Mouse (Mus musculus): ENCODE data around the gene Cox5a.

DNA sequence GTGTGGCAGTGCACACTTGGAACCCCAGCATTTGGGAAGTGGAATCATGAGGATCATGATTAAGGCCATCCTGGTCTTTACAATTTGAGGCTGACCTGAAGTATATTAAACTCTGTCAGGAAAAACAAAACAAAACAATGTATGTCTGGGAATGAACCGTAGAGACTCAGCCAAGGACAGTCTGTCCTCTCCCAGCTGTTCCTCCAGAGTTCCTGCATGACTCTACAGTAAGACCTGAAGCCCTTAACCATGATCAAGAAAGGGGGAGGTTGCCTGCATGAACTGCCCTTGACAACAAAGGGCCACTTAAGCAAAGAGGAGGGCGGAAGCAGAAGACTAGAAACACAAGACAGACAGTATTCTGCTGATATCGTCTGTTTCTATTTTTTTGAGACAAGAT is 54.5 kb downstream of the Cox5a start:
- TF ChIP-seq POLR2A (IDR thresholded peaks at IDR 0.05; ENCODE audit: low read depth, low read length) = no peak
- no peak for TF ChIP-seq CTCF (IDR thresholded peaks at IDR 0.05; ENCODE audit: borderline replicate concordance, insufficient read depth, low read length)
